Mouse (Mus musculus): Measurements from ENCODE around the gene Eme1. TPM values are rescaled to one million over a fixed set of nuclear protein-coding genes. Genes with fewer than 3 reads are reported as not detected.
A peak's percentile ranks its signal among the peaks of the same experiment; 100 is the strongest.
"Not testable (repeated sequence)": the region's sequence is repeated elsewhere in the genome, so short reads cannot be mapped to it uniquely, and the experiment has no call there.

Eme1 gene
- polyA plus RNA-seq, 1 experiment from 2014 or later: 16.2 TPM

- DNase-seq (ENCODE audit: low spot score): not testable (repeated sequence)
These were observed 2.5 kb downstream of the Eme1 start for GRCm38 (mm10) chr11:94651241-94651640.

- DNase-seq (ENCODE audit: low spot score): no peak
These were observed 7.3 kb downstream of the Eme1 start for GRCm38 (mm10) chr11:94646457-94646856.

- DNase-seq (ENCODE audit: low spot score): no peak
These were observed 9.1 kb downstream of the Eme1 start for GRCm38 (mm10) chr11:94644461-94645219.

GRCm38 (mm10) chr11:94634431-94634830 is 19.3 kb downstream of the Eme1 start:
- no peak for DNase-seq (ENCODE audit: low spot score)

GRCm38 (mm10) chr11:94632988-94633387 is 20.8 kb downstream of the Eme1 start:
- DNase-seq (ENCODE audit: low spot score): no peak

GRCm38 (mm10) chr11:94631969-94632368 is 21.8 kb downstream of the Eme1 start:
- no peak for DNase-seq (ENCODE audit: low spot score)

- peak; percentile 18 for DNase-seq (ENCODE audit: low spot score)
These were observed 23.4 kb downstream of the Eme1 start for GRCm38 (mm10) chr11:94630199-94631011.

GRCm38 (mm10) chr11:94629884-94630198 is 23.9 kb downstream of the Eme1 start:
- no peak for DNase-seq (ENCODE audit: low spot score)

- peak; percentile 92 for DNase-seq (ENCODE audit: low spot score)
These were observed 24.4 kb downstream of the Eme1 start, which contains the start of gene Lrrc59 for GRCm38 (mm10) chr11:94629199-94629883. Gene Lrrc59, plus strand, starts transcription at chr11:94629767.

- DNase-seq (ENCODE audit: low spot score): no peak
These were observed 31.6 kb downstream of the Eme1 start for GRCm38 (mm10) chr11:94622162-94622561.

GRCm38 (mm10) chr11:94621458-94621852 is 32.3 kb downstream of the Eme1 start:
- DNase-seq (ENCODE audit: low spot score): no peak

GRCm38 (mm10) chr11:94620766-94621457 is 32.9 kb downstream of the Eme1 start:
- DNase-seq (ENCODE audit: low spot score): no peak

GRCm38 (mm10) chr11:94617646-94618045 is 36.1 kb downstream of the Eme1 start:
- DNase-seq (ENCODE audit: low spot score): no peak

- no peak for DNase-seq (ENCODE audit: low spot score)
These were observed 38.3 kb downstream of the Eme1 start for GRCm38 (mm10) chr11:94615494-94615893.

GRCm38 (mm10) chr11:94614603-94615002 is 39.2 kb downstream of the Eme1 start:
- no peak for DNase-seq (ENCODE audit: low spot score)

GRCm38 (mm10) chr11:94610744-94611740 is 42.7 kb downstream of the Eme1 start:
- DNase-seq (ENCODE audit: low spot score): no peak

- no peak for DNase-seq (ENCODE audit: low spot score)
These were observed 51.3 kb downstream of the Eme1 start for GRCm38 (mm10) chr11:94602356-94602955.

- peak; percentile 46 for DNase-seq (ENCODE audit: low spot score)
These were observed 52.2 kb downstream of the Eme1 start, which contains the start of gene Acsf2 for GRCm38 (mm10) chr11:94601321-94602281. Gene Acsf2, minus strand, starts transcription at chr11:94601871.

Measured in thymus, postnatal 0 days (tissue).